Mouse (Mus musculus) olfactory bulb, adult 2 months (tissue): ENCODE data around the gene Dbn1.
A peak's percentile ranks its signal among the peaks of the same experiment; 100 is the strongest.

Experiments used
- CTCF ChIP-seq: fragments of 200-500 bp; IDR thresholded peaks from 2 replicates; pipeline ENCODE4 v1.5.1; 2012; ENCODE audit warnings: low read depth, mild to moderate bottlenecking, low read length, moderate library complexity; ENCODE audit not compliant: insufficient read depth
- POLR2A ChIP-seq: fragments of 200-500 bp; IDR thresholded peaks from 2 replicates; pipeline ENCODE4 v1.6.1; 2012; ENCODE audit warnings: mild to moderate bottlenecking, low read depth, low read length, moderate library complexity; ENCODE audit not compliant: insufficient read depth

DNA sequence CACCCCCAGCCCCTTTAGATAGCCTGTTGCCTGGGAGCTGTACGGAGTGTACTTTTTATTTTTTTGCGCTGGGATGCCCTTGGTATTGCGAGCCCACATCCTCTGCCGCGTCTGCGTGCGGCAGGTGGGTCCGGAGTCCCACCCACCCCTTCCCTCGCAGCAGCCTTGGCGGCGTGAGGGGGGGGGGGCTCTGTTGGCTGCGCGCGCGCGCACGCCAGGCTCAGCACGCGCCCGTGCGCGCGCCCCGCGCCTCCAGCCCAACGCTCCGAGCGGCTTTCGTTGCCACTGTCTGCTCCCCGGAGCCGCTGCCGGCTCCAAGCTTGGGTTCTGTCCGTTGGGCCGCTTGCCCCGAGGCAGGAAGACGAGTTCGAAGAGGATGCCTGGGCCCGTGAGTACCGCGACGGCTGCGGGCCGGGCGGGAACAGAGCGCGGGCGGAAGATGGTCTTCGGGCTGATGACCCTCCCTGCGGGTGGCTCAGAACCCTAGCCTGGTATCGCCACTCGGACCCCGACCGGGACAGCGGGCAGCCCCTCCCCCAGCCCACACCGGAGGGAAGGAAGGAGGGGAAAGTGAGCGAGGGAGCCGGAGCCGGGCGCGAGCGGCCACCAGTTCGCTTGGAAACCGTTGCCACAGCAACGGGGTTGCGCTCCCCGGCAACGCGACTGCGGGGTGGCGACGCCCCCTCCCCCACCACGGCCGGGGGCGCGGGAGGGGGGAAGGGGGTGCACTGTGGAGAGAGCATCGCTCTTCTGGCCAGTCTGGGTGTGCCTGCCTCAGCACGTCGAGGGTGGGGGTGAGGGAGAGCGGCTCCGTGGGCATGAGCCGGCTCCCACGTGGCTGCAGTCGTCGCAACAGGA, 23.7 kb downstream of the Dbn1 start, which contains the start of gene Prr7:
- TF ChIP-seq POLR2A (peak; percentile 96), CTCF (no peak)
